Mouse (Mus musculus): ENCODE results near the gene Rasd1. TPM values are rescaled to one million over a fixed set of nuclear protein-coding genes. Genes with fewer than 3 reads are reported as not detected.

Rasd1 gene
- polyA plus RNA-seq, 1 experiment = not detected

GRCm38 (mm10) chr11:59932560-59933337 lies 32.0 kb downstream of the Rasd1 start:
- no peak overlapping the region for H3K4me3 ChIP-seq (ENCODE audit: insufficient read depth, low read depth, low read length)
- 79% methylated on average over 9 of the region's 9 CpGs for WGBS
- H3K4me1 ChIP-seq (ENCODE audit: control insufficient read depth, insufficient read depth, low read length) = peaks cover 11% of the 10 kb centered on the region
- TF ChIP-seq POLR2A (IDR thresholded peaks at IDR 0.05; ENCODE audit: insufficient read depth, low read depth, low read length) (no peak), CTCF (IDR thresholded peaks at IDR 0.05; ENCODE audit: insufficient read depth, low read depth, low read length) (no peak)
- no peak overlapping the region for H3K27ac ChIP-seq (ENCODE audit: insufficient read depth, low read depth, low read length)

- TF ChIP-seq CTCF (IDR thresholded peaks at IDR 0.05; ENCODE audit: insufficient read depth, low read depth, low read length) = no peak
- no peak for TF ChIP-seq POLR2A (IDR thresholded peaks at IDR 0.05; ENCODE audit: insufficient read depth, low read depth, low read length)
- no peak overlapping the region for H3K27ac ChIP-seq (ENCODE audit: insufficient read depth, low read depth, low read length)
- H3K4me3 ChIP-seq (ENCODE audit: insufficient read depth, low read depth, low read length) = no peak overlapping the region
- WGBS = 78% methylated on average over 4 of the region's 4 CpGs
- H3K4me1 ChIP-seq (ENCODE audit: control insufficient read depth, insufficient read depth, low read length) = peaks cover 9% of the 10 kb centered on the region
Measured at GRCm38 (mm10) chr11:59930031-59930430, 34.7 kb downstream of the Rasd1 start.

GRCm38 (mm10) chr11:59921265-59921664 lies 43.5 kb downstream of the Rasd1 start:
- 32% methylated on average over 7 of the region's 7 CpGs for WGBS
- no peak for TF ChIP-seq CTCF (IDR thresholded peaks at IDR 0.05; ENCODE audit: insufficient read depth, low read depth, low read length)
- TF ChIP-seq POLR2A (IDR thresholded peaks at IDR 0.05; ENCODE audit: insufficient read depth, low read depth, low read length) = no peak
- H3K4me3 ChIP-seq (ENCODE audit: insufficient read depth, low read depth, low read length) = no peak overlapping the region
- H3K27ac ChIP-seq (ENCODE audit: insufficient read depth, low read depth, low read length) = no peak overlapping the region
- H3K4me1 ChIP-seq (ENCODE audit: control insufficient read depth, insufficient read depth, low read length) = no peaks in the 10 kb centered on the region

GRCm38 (mm10) chr11:59920331-59920730 lies 44.4 kb downstream of the Rasd1 start:
- Histone ChIP-seq H3K4me3 (ENCODE audit: insufficient read depth, low read depth, low read length) (no peak overlapping the region), H3K27ac (ENCODE audit: insufficient read depth, low read depth, low read length) (no peak overlapping the region), H3K4me1 (ENCODE audit: control insufficient read depth, insufficient read depth, low read length) (no peaks in the 10 kb centered on the region)
- 73% methylated on average over 5 of the region's 5 CpGs for WGBS
- TF ChIP-seq CTCF (IDR thresholded peaks at IDR 0.05; ENCODE audit: insufficient read depth, low read depth, low read length) = no peak
- TF ChIP-seq POLR2A (IDR thresholded peaks at IDR 0.05; ENCODE audit: insufficient read depth, low read depth, low read length) = no peak

- Histone ChIP-seq H3K27ac (ENCODE audit: insufficient read depth, low read depth, low read length) (no peak overlapping the region), H3K4me1 (ENCODE audit: control insufficient read depth, insufficient read depth, low read length) (no peaks in the 10 kb centered on the region), H3K4me3 (ENCODE audit: insufficient read depth, low read depth, low read length) (no peak overlapping the region)
- no peak for TF ChIP-seq CTCF (IDR thresholded peaks at IDR 0.05; ENCODE audit: insufficient read depth, low read depth, low read length)
- TF ChIP-seq POLR2A (IDR thresholded peaks at IDR 0.05; ENCODE audit: insufficient read depth, low read depth, low read length) = no peak
- 85% methylated on average over 3 of the region's 3 CpGs for WGBS
Measured at GRCm38 (mm10) chr11:59919401-59919800, 45.3 kb downstream of the Rasd1 start.

GRCm38 (mm10) chr11:59918014-59918413 lies 46.7 kb downstream of the Rasd1 start:
- WGBS = 35% methylated on average over 4 of the region's 4 CpGs
- no peak overlapping the region for H3K4me3 ChIP-seq (ENCODE audit: insufficient read depth, low read depth, low read length)
- TF ChIP-seq POLR2A (IDR thresholded peaks at IDR 0.05; ENCODE audit: insufficient read depth, low read depth, low read length) (no peak), CTCF (IDR thresholded peaks at IDR 0.05; ENCODE audit: insufficient read depth, low read depth, low read length) (no peak)
- no peak overlapping the region for H3K27ac ChIP-seq (ENCODE audit: insufficient read depth, low read depth, low read length)
- H3K4me1 ChIP-seq (ENCODE audit: control insufficient read depth, insufficient read depth, low read length) = no peaks in the 10 kb centered on the region

- 87% methylated on average over 4 of the region's 4 CpGs for WGBS
- no peaks in the 10 kb centered on the region for H3K4me1 ChIP-seq (ENCODE audit: control insufficient read depth, insufficient read depth, low read length)
- TF ChIP-seq POLR2A (IDR thresholded peaks at IDR 0.05; ENCODE audit: insufficient read depth, low read depth, low read length) = no peak
- no peak overlapping the region for H3K27ac ChIP-seq (ENCODE audit: insufficient read depth, low read depth, low read length)
- H3K4me3 ChIP-seq (ENCODE audit: insufficient read depth, low read depth, low read length) = no peak overlapping the region
Measured at GRCm38 (mm10) chr11:59913702-59914101, 51.0 kb downstream of the Rasd1 start.

Other genes starting within 250 kb of the Rasd1 start
- not detected in 2 replicates for gene Pld6, start 177.3 kb downstream of the Rasd1 start, polyA plus RNA-seq (2012; ENCODE audit: insufficient read depth, insufficient read length, low replicate concordance, missing spikeins)
- gene Flcn, start 154.9 kb downstream of the Rasd1 start, polyA plus RNA-seq (2012; ENCODE audit: insufficient read depth, insufficient read length, low replicate concordance, missing spikeins) = not detected in 2 replicates
- not detected in 2 replicates for gene Nt5m, start 125.5 kb downstream of the Rasd1 start, polyA plus RNA-seq (2012; ENCODE audit: insufficient read depth, insufficient read length, low replicate concordance, missing spikeins)
- not detected in 2 replicates for gene Cops3, start 125.1 kb downstream of the Rasd1 start, polyA plus RNA-seq (2012; ENCODE audit: insufficient read depth, insufficient read length, low replicate concordance, missing spikeins)
- not detected in 2 replicates for gene Med9, start 16.7 kb downstream of the Rasd1 start, polyA plus RNA-seq (2012; ENCODE audit: insufficient read depth, insufficient read length, low replicate concordance, missing spikeins)
- gene Pemt, start 81.5 kb upstream of the Rasd1 start, polyA plus RNA-seq (2012; ENCODE audit: insufficient read depth, insufficient read length, low replicate concordance, missing spikeins) = not detected in 2 replicates
- gene Rai1, start 140.1 kb upstream of the Rasd1 start, polyA plus RNA-seq (2012; ENCODE audit: insufficient read depth, insufficient read length, low replicate concordance, missing spikeins) = 123 TPM in 1 of 2 replicates, not detected in the other